Mouse (Mus musculus) right cerebral cortex, postnatal 36 days (tissue): ENCODE data around the gene Atp5j2.
"Not testable (repeated sequence)": the region's sequence is repeated elsewhere in the genome, so short reads cannot be mapped to it uniquely, and the experiment has no call there.

Experiments
- DNase-seq, 2 experiments: peaks; one replicate each; pipeline ENCODE4 v3.0.0; 2022; ENCODE audit warnings: low spot score in 2 of 2, mixed read lengths in 1 of 2

The Atp5j2 gene

GRCm38 (mm10) chr5:145191962-145192361, at the start of gene Atp5j2:
Atp5j2 (minus strand) TSS chr5:145192062.
- DNase-seq = no peak

GRCm38 (mm10) chr5:145234636-145235035, 42.8 kb upstream of the Atp5j2 start:
- no peak for DNase-seq

GRCm38 (mm10) chr5:145231893-145232411, 40.1 kb upstream of the Atp5j2 start:
- no peak for DNase-seq

- DNase-seq = peak; percentile 95 to 97
Observed at GRCm38 (mm10) chr5:145231367-145231871, 39.6 kb upstream of the Atp5j2 start, which contains the start of gene Zfp655. Zfp655 (plus strand) TSS chr5:145231715.

GRCm38 (mm10) chr5:145230641-145231040, 38.8 kb upstream of the Atp5j2 start:
- no peak for DNase-seq

GRCm38 (mm10) chr5:145229283-145229682, 37.4 kb upstream of the Atp5j2 start:
- DNase-seq = not testable (repeated sequence)

- DNase-seq = no peak
Observed at GRCm38 (mm10) chr5:145226453-145226852, 34.6 kb upstream of the Atp5j2 start.

- DNase-seq = no peak
Observed at GRCm38 (mm10) chr5:145223395-145223794, 31.5 kb upstream of the Atp5j2 start.

- DNase-seq = no peak
Observed at GRCm38 (mm10) chr5:145222840-145223239, 31.0 kb upstream of the Atp5j2 start.

GRCm38 (mm10) chr5:145219981-145220380, 28.1 kb upstream of the Atp5j2 start:
- DNase-seq = no peak

GRCm38 (mm10) chr5:145218671-145219070, 26.8 kb upstream of the Atp5j2 start:
- DNase-seq = no peak

GRCm38 (mm10) chr5:145218206-145218605, 26.3 kb upstream of the Atp5j2 start:
- DNase-seq = no peak

- no peak for DNase-seq
Observed at GRCm38 (mm10) chr5:145217746-145218145, 25.9 kb upstream of the Atp5j2 start.

GRCm38 (mm10) chr5:145214679-145215078, 22.8 kb upstream of the Atp5j2 start:
- DNase-seq = no peak

- DNase-seq = no peak
Observed at GRCm38 (mm10) chr5:145213505-145213904, 21.6 kb upstream of the Atp5j2 start.

- DNase-seq = no peak
Observed at GRCm38 (mm10) chr5:145212216-145212615, 20.4 kb upstream of the Atp5j2 start.

GRCm38 (mm10) chr5:145211340-145211739, 19.5 kb upstream of the Atp5j2 start:
- no peak for DNase-seq

GRCm38 (mm10) chr5:145208391-145208790, 16.5 kb upstream of the Atp5j2 start:
- not testable (repeated sequence) for DNase-seq

- DNase-seq = no peak
Observed at GRCm38 (mm10) chr5:145207954-145208353, 16.1 kb upstream of the Atp5j2 start.

GRCm38 (mm10) chr5:145207385-145207784, 15.5 kb upstream of the Atp5j2 start:
- DNase-seq = no peak

- no peak for DNase-seq
Observed at GRCm38 (mm10) chr5:145205041-145205440, 13.2 kb upstream of the Atp5j2 start.

- peak; percentile 98 for DNase-seq
Observed at GRCm38 (mm10) chr5:145203936-145204691, 12.3 kb upstream of the Atp5j2 start, which contains the start of gene Zkscan5. Zkscan5 (plus strand) TSS chr5:145204562.

- no peak for DNase-seq
Observed at GRCm38 (mm10) chr5:145202446-145202845, 10.6 kb upstream of the Atp5j2 start.
